ENCODE assay signal across 18 mouse cellular contexts in the genomic region with DNA sequence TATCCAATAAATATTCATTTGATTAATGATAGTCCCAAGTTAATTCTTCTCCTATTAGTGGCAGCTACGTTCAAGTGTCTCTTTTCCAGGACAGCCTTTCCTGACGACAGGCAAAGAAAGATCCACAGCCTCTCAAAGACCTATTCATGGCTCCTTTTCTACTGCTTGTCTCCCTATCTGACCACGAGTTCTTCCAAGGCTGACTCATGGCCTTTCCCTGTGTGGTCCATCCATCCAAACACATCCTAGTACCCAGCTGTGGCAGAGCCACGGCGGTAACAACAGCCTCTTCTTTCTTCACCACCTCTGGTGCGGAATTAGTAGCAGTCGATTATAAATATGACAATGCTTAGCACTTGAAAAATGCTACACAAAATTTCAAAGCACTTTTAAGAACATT.
"Had no signal": no experiment of that assay in that cellular context is flagged by ENCODE, and none has a peak within 500 bp of the region (broad histone marks: within the 10 kb centered on the region; RNA-seq: fewer than 3 reads in every experiment).

No protein-coding gene starts in this region.

- H3K27me3 ChIP-seq: limb, embryonic 12.5 days; limb, embryonic 15.5 days had no signal

- H3K27ac ChIP-seq: kidney, postnatal 0 days; limb, embryonic 12.5 days; limb, embryonic 15.5 days; liver, embryonic 14.5 days; stomach, postnatal 0 days had no signal

- H3K36me3 ChIP-seq: limb, embryonic 12.5 days; limb, embryonic 15.5 days had no signal

- H3K4me3 ChIP-seq: limb, embryonic 12.5 days; limb, embryonic 15.5 days had no signal

- H3K9me3 ChIP-seq: limb, embryonic 12.5 days; limb, embryonic 15.5 days had no signal

- DNase-seq: kidney, postnatal 25 days; left cerebral cortex, postnatal 4 days; liver, postnatal 0 days; lung, embryonic 14.5 days; lung, postnatal 10 days; lung, postnatal 4 days; midbrain, embryonic 14.5 days; right cerebral cortex, adult 18-20 months; right cerebral cortex, postnatal 14 days; right cerebral cortex, postnatal 4 days; thymus, adult 2 months; thymus, postnatal 14 days; thymus, postnatal 4 days had no signal
